Mouse (Mus musculus) activated CD4-positive, CD25-positive, alpha-beta regulatory T cell, adult 4 months (primary cell): ENCODE measurements around the gene Selenot. TPM values are rescaled to one million over a fixed set of nuclear protein-coding genes. Genes with fewer than 3 reads are reported as not detected.

Source experiments
- ATAC-seq: one replicate; pipeline ENCODE4 v1.8.0; 2017
- polyA plus RNA-seq, 2 experiments: library from polyadenylated mRNA; unstranded; fragments of 100-300 nt; shearing (Covaris generic); gene quantifications; one replicate each; pipeline ENCODE4 v1.2.1; 2017

The Selenot gene
- polyA plus RNA-seq, 2 experiments from 2014 or later = 27.9 to 54.8 TPM

- no peak for ATAC-seq
These were observed 60.2 kb downstream of the Selenot start, which contains the start of gene Erich6 for GRCm38 (mm10) chr3:58636406-58637295. TSS of gene Erich6 (minus strand) at chr3:58637207.

Other genes with a start within 250 kb of the Selenot start
- gene Tsc22d2, start 161.9 kb upstream of the Selenot start, polyA plus RNA-seq = 10 to 100 TPM in 1 of 2 experiments, 1 to 10 TPM in 1; 7.4 to 15.1 TPM
- 10 to 100 TPM; 67.6 to 68.1 TPM for gene Eif2a, start 50.8 kb upstream of the Selenot start, polyA plus RNA-seq
- 10 to 100 TPM; 50.4 to 54.0 TPM for gene Serp1, start 50.7 kb upstream of the Selenot start, polyA plus RNA-seq
- gene Erich6, start 60.6 kb downstream of the Selenot start, polyA plus RNA-seq = not detected
- 1 to 10 TPM in 1 of 2 experiments, under 1 TPM in 1; 0.99 to 1.6 TPM for gene Siah2, start 115.8 kb downstream of the Selenot start, polyA plus RNA-seq
- gene Mindy4b-ps, start 245.7 kb downstream of the Selenot start, polyA plus RNA-seq = not detected